Mouse (Mus musculus): ENCODE measurements around the gene Ppp2r5c.

DNA sequence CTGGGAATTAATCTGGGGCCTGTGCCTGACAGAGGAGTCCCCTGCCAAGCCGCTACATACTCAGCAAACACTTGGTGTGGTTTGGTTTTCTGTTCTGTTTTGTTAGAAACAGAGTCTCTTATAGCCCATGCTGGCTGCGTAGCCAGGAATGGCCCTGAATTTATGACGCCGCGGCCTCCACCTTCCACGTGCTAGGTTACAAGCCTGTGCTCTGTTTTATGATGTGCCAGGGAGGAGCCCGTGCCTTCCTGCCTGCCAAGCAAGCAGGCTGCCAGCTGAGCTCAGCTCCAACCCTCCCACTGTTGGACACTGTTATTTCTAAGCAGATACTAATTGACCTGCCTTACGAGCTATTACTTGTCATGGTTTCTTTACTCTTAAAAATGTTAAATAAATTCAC is 90.8 kb downstream of the Ppp2r5c start:
- no peak for TF ChIP-seq CTCF (IDR thresholded peaks at IDR 0.05)
- TF ChIP-seq EP300 (IDR thresholded peaks at IDR 0.05): no peak
